Mouse (Mus musculus) lung, postnatal 14 days (tissue): Measurements from ENCODE around the gene St7.

Experiments
- DNase-seq: peaks from one replicate; pipeline ENCODE4 v3.0.0; 2021

The St7 gene

GRCm38 (mm10) chr6:17828382-17828781, 135.6 kb downstream of the St7 start:
- DNase-seq = no peak

DNA sequence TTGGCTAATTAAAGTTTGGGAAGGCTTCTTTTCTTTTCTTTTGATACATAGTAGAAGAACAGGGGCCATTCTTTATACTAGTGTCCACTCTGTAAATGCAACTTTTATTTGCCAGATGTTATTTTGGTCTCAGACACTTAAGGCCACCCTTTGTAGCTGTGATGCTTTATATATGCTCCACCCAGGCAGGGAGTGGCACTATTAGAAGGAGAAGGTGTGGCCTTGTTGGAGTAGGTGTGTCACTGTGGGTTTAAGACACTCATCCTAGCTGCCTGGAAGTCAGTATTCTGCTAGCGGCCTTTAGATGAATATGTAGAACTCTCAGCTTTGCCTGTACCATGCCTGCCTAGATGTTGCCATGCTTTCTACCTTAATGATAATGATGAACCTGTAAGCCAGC, 137.2 kb downstream of the St7 start:
- DNase-seq = no peak

- peak; percentile 82 for DNase-seq
These were observed 141.8 kb downstream of the St7 start for GRCm38 (mm10) chr6:17834493-17834892.

GRCm38 (mm10) chr6:17835693-17836092, 143.0 kb downstream of the St7 start:
- DNase-seq = no peak

GRCm38 (mm10) chr6:17837676-17838075, 144.9 kb downstream of the St7 start:
- DNase-seq = no peak

DNA sequence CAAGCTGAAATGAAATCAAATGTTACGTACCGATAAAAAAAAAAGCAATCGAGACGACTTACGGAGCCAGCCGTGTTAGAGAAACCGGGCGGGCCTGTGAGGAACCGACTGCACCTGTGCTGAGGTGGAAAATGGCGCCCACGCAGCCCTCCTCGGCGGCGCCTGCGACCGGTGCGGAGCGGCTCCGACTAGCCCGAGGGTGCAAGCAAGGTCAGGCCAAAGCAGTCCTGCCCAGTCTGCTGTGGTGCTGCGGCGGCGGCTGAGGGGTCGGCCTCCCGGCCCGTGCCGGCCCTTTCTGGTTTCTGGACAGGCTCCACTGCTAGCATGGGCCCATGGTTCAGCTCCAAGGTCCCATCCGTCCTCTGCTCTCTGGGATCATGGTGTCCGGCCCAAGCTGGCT, 147.7 kb downstream of the St7 start:
- no peak for DNase-seq

- DNase-seq = peak; percentile 69
These were observed 150.0 kb downstream of the St7 start for GRCm38 (mm10) chr6:17842759-17843158.

DNA sequence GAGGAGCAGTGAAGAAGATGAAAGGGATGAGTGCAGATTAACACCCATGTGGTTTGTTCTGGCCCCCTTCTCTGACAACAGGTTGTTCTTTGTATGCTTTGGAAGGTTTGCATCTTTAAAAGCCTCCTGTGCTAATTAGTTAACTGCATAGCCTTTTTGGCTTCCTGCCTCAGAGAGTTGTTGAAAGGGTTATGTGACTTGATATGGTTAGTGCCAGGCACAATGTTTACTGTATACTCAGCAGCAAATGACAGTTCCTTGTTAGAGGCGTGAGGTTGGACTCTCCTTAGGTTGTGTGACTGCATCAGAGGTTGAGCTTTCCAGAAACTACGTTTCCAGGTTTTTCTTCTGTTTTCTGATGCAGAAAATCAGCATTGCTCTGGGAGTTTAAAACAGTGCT, 158.6 kb downstream of the St7 start:
- no peak for DNase-seq

DNA sequence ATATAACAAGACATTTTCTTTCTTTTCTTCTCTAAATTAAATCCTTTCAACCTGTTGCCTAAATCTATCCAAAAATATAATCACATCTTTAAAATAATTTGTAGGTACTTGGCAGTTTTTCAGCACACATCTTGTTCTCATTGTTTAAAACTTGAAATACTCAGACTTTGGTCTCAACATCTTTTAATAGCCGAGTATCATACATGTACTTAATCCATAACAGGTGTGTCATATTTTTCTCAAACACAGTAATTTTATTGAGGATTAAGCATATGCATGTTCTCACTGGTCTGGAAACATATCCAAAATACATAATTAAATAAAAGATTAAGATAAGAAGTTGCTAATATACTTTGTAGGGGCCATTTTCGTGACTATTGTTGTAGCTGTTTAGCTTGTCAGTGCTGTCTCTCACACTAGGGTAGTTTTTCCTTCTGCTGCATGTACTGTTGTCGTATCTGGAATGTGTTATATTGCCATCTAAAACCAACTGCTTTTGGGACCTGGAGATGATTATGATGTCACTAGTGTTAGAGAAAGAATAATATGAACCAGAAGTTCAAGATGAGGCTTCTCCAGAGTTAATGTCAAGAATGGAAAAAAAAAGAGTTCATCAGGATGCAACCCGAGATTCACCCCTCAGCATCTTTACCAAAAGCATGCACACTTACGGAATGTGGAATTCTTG, 161.0 kb downstream of the St7 start:
- DNase-seq = no peak

- no peak for DNase-seq
These were observed 162.9 kb downstream of the St7 start for GRCm38 (mm10) chr6:17855616-17856015.

DNA sequence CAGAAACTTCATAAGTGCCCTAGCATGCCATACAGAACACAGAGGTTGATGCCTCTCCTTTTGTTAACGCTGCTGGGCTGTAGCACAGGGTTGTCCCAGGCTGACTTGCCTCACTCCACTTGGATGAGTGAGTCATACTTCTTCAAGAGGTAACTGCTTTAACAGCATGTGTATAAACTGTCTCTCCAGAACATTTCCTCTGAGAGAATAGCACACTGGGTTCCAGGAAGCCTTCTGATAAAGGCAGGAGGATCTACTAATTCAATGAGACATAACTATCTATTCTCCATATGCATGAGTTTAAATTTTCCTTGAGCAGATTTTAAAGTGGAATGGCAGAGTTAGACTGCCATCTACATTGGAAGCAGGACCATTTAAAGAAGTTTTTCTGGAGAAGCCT, 166.8 kb downstream of the St7 start:
- no peak for DNase-seq

GRCm38 (mm10) chr6:17860463-17860862, 167.7 kb downstream of the St7 start:
- no peak for DNase-seq

- DNase-seq = peak; percentile 17
These were observed 175.1 kb downstream of the St7 start for GRCm38 (mm10) chr6:17867796-17868195.

- DNase-seq = no peak
These were observed 179.2 kb downstream of the St7 start for GRCm38 (mm10) chr6:17871831-17872372.

DNA sequence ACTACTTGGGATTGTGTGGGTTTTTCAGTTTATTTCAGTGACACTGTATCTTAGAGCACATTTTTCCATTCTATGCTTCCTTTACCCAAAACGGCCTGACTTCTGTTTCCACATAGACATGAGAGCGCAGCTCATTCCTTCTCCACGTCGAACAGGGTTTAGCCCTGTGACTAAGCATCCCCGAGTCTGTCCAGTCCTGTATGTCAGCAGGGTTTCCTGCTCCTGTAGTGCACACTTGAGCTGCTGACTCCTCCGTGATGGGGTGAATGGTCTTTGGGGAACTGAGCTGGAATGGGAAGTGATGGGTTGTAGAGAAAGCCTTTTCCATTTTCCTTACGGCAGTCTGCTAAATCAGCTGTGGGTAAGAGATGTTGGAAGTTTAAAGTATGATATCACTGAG, 182.9 kb downstream of the St7 start:
- DNase-seq = no peak

- DNase-seq = no peak
These were observed 183.4 kb downstream of the St7 start for GRCm38 (mm10) chr6:17876023-17876613.

DNA sequence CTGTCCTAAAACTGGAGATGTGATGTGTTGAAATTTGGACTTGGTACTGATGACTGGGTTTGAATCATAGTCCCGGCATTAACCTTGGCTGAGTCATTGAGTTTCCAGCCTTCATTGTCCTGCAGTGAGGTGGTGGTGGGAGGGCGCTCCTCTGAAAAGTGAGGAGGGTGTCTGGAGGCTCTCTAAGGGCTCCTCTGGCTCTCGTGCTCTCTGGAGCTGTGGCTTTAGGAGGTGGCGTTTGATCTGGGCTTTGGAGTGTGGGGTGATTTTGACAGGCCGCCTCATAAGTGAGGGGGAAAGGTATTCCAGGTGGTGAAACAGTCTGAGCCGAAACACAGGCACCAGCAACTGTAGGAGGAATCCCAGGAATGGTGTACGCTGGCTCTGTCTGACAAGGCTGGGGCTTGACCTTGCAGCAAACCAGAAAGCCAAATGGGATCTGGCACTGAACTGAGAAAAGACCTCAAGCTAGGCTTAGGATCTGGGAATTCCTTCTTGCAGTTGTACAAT, 184.0 kb downstream of the St7 start:
- DNase-seq = no peak

DNA sequence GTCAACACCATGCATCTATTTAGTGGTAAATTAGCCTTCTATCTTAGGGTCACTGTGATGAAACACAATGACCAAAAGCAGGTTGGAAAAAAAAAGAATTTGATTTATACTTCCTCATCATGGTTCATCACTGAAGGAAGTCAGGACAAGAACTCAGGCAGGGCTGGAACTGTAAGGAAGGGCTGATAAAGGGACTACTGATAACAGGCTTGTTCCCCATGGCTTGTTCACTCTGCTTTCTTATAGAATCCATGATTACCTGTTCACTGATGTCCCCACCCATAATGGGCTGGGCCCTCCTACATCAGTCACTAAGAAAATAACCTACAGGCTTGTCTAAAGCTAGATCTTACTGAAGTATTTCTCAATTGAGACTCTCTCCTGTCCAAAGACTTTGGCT, 190.2 kb downstream of the St7 start:
- DNase-seq = no peak

DNA sequence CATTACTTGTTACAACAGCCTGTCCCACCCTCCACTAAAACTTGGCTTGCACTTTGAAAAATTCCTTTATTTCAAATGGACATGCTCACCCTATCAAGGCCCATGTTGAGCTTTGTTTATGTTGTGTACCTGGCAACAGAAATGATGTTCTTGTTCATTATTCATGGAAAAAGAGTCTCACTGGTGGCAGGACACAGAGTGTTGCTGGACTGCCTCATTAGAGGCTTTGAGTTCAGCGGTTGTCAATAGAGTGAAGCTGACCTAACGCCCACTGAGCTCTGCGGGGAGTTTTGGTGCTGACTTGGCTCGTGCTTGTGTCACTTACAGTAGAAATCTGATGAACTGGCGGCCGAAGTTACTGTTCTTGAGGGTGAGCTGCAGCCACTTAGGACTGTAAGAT, 195.0 kb downstream of the St7 start:
- no peak for DNase-seq

- DNase-seq = no peak
These were observed 202.8 kb downstream of the St7 start for GRCm38 (mm10) chr6:17895562-17895961.

DNA sequence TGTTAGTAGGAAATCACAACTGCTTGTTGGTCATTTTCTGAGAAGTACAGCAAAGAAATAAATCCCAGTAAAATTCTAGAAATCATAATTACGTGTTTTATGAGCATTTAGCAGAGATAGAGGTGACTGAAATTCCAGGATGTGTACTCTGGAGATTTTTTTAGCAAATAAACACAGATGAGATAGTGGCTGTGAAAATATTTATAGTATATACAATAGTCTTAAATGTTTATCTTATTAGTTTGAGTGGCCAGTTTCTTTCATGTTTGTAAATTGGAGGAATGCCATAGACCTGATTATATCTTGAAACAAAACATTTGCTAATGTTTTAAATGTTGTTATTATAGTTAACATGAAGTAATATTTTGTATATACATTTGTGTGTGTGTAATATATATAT, 205.8 kb downstream of the St7 start:
- no peak for DNase-seq

DNA sequence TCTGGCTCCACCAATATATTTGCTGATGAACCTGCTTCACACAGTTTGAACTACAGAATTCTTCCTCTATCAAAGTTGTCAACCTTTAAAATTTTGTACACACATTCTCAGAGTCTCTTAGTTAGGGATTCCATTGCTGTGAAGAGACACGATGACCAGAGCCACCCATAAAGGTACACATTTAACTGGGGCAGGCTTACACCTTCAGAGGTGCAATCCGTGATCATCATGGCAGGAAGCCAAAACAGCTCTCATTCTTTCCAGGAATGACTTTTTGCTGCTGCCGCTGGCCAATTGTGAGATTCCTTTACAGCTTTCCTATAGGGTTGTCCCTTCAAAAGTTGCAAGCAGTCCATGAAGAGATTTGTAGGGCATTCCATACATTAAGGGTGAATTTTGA, 210.6 kb downstream of the St7 start:
- DNase-seq = no peak

DNA sequence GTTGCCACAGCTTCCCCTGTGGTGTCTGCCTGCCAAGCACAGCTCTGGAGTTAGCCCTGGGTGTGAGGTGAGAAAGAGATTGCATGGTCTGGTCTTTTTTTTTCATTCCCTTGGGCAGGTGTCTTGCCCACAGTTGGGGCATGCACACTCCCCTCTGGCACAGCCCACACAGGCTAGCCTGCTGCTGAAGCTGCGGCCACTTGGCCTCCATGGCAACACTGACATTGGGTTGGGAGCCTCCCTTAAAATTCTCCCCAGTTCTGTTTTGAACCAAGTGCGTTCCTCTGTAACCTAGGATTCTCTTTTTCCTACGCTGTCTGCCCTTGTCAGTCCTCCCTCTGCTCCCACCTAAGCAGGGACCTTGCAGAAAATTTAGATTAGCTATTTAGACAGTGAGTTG, 213.0 kb downstream of the St7 start:
- no peak for DNase-seq

DNA sequence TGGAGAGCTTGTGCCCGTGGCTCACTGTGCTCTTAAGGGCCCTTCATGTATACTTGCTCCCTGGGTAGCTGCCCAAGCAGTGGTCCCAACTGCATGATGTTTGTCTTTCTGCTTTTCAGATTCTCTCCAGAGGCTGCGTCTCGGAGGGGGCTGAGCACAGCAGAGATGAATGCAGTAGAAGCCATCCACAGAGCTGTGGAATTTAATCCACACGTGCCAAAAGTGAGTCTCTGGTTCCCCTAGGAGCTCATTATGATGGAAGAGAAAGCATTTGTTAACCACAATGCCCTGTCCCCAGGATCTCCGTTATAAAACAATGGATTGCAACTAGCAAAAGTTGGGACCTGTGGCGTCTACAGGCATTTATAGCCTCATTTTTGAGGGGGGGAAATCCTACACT, 213.6 kb downstream of the St7 start:
- DNase-seq = no peak

DNA sequence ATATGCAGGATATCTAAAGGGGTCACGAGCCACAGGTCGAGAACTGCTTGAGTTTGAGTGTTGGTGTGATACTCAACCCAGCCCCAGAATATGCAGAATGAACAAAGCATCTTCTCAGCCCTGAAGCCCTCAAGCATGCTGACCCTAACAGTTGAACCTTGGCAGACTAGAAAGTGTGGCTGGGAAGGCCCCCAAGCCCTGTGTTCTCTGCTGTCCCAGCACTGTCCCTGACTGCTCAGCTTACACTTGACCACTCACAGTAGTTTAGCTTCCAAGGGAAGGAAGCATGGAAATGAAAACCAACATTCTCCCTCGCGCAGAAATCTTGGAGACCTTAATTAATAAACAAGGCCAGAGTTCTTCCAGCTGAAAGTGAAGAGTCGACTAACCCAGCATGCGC, 219.6 kb downstream of the St7 start:
- DNase-seq = no peak
